Mouse (Mus musculus) midbrain, embryonic 16.5 days (tissue): ENCODE measurements around the gene Camk2d. TPM values are rescaled to one million over a fixed set of nuclear protein-coding genes. Genes with fewer than 3 reads are reported as not detected.

ENCODE experiments used
- ATAC-seq: fragments of 200-750 bp; cut with Nextera tagmentation; 2 replicates; pipeline ENCODE4 v1.8.0; 2017; ENCODE audit warnings: moderate TSS enrichment
- H3K27ac ChIP-seq: fragments of 300-500 bp; sonication (generic); 2 replicates; pipeline ENCODE4 v1.5.1; 2014; ENCODE audit warnings: mild to moderate bottlenecking, low read length, mixed read lengths
- H3K27me3 ChIP-seq: fragments of 300-500 bp; sonication (generic); 2 replicates; pipeline ENCODE4 v1.6.1; 2014; ENCODE audit warnings: low read depth, low read length, mixed read lengths; ENCODE audit not compliant: control insufficient read depth, insufficient read depth
- H3K36me3 ChIP-seq: fragments of 300-500 bp; sonication (generic); 2 replicates; pipeline ENCODE4 v1.6.1; 2014; ENCODE audit warnings: mild to moderate bottlenecking, low read length, moderate library complexity, mixed read lengths; ENCODE audit not compliant: control insufficient read depth, insufficient read depth
- H3K4me1 ChIP-seq: fragments of 300-500 bp; sonication (generic); 2 replicates; pipeline ENCODE4 v1.6.1; 2014; ENCODE audit warnings: mild to moderate bottlenecking, low read length, mixed read lengths; ENCODE audit not compliant: control insufficient read depth, insufficient read depth
- H3K4me2 ChIP-seq: fragments of 300-500 bp; sonication (generic); 2 replicates; pipeline ENCODE4 v1.6.1; 2014; ENCODE audit warnings: mild to moderate bottlenecking, low read length, mixed read lengths
- H3K4me3 ChIP-seq: fragments of 300-500 bp; sonication (generic); 2 replicates; pipeline ENCODE4 v1.5.1; 2014; ENCODE audit warnings: low read depth, mild to moderate bottlenecking, low read length, moderate library complexity, mixed read lengths
- H3K9ac ChIP-seq: fragments of 300-500 bp; sonication (generic); 2 replicates; pipeline ENCODE4 v1.6.1; 2014; ENCODE audit warnings: low read depth, low read length, mixed read lengths
- H3K9me3 ChIP-seq: fragments of 300-500 bp; sonication (generic); replicated peaks from 2 replicates; pipeline ENCODE4 v1.6.1; 2014; ENCODE audit warnings: mild to moderate bottlenecking, low read length, mixed read lengths; ENCODE audit not compliant: control insufficient read depth, poor library complexity, severe bottlenecking
- WGBS: fragments of 180-500 bp; shearing (Covaris S2); extraction: QIAGEN DNeasy Blood & Tissue Kit; methylation state at CpG from one replicate; pipeline ENCODE4 v1.1.7; 2014; 5-methylcytosine and 5-hydroxymethylcytosine counted together
- polyA plus RNA-seq: library from polyadenylated mRNA; unstranded; fragments of >200 nt; fragmentation: Nextera tagmentation; extraction: Ambion mirVana; gene quantifications from 2 replicates; pipeline ENCODE4 v1.2.1, GENCODE M21; 2015

The Camk2d gene
- polyA plus RNA-seq, 1 experiment from 2014 or later: 74.7 TPM

DNA sequence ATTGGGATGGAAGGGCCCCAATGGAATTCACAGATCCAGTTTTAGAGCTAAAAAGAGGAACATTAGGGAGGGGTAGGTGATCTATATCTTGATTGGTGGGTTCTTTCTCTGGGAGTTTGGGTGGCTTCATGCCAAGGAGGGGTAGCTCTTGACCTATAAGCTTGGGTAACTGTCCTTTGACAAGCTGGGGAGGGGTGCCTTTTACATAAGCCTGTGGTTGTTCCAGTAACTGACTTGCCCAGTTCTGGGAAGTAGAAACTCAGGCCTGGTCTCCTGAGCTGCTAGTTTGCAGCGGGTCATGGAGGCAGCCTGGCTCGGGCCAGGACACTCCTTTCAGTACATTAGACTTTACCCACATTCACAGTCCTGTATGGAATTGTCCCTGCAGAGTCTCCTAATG lies 26.4 kb downstream of the Camk2d start:
- Histone ChIP-seq H3K27me3 (no peaks in the 10 kb centered on the region), H3K9me3 (no peaks in the 10 kb centered on the region), H3K27ac (no peak overlapping the region), H3K36me3 (peaks cover 3% of the 10 kb centered on the region; the same call in 1 of the 2 replicates), H3K4me3 (no peak overlapping the region), H3K9ac (no peak overlapping the region), H3K4me2 (no peak overlapping the region), H3K4me1 (no peaks in the 10 kb centered on the region)
- WGBS: 98% methylated on average over 2 of the region's 2 CpGs
- ATAC-seq: no peak

GRCm38 (mm10) chr3:126624994-126625763 lies 29.1 kb downstream of the Camk2d start:
- Histone ChIP-seq H3K4me1 (no peaks in the 10 kb centered on the region), H3K36me3 (no peaks in the 10 kb centered on the region), H3K27me3 (no peaks in the 10 kb centered on the region), H3K4me2 (no peak overlapping the region), H3K9ac (no peak overlapping the region), H3K4me3 (no peak overlapping the region), H3K9me3 (no peaks in the 10 kb centered on the region), H3K27ac (no peak overlapping the region)
- 80% methylated on average over 11 of the region's 11 CpGs for WGBS
- no peak for ATAC-seq

- WGBS: 77% methylated on average over 8 of the region's 8 CpGs
- H3K27ac ChIP-seq: no peak overlapping the region
- no peak overlapping the region for H3K4me3 ChIP-seq
- H3K9me3 ChIP-seq: no peaks in the 10 kb centered on the region
- no peak overlapping the region for H3K9ac ChIP-seq
- H3K36me3 ChIP-seq: no peaks in the 10 kb centered on the region
- H3K4me2 ChIP-seq: no peak overlapping the region
- no peak for ATAC-seq
- H3K4me1 ChIP-seq: no peaks in the 10 kb centered on the region
- H3K27me3 ChIP-seq: no peaks in the 10 kb centered on the region
Observed at GRCm38 (mm10) chr3:126625764-126626040, 29.6 kb downstream of the Camk2d start.

- H3K4me2 ChIP-seq: no peak overlapping the region
- no peak for ATAC-seq
- 96% methylated on average over 4 of the region's 4 CpGs for WGBS
Observed at GRCm38 (mm10) chr3:126627968-126628367, 31.9 kb downstream of the Camk2d start.

GRCm38 (mm10) chr3:126628380-126628779 lies 32.3 kb downstream of the Camk2d start:
- Histone ChIP-seq H3K9me3 (no peaks in the 10 kb centered on the region), H3K4me2 (no peak overlapping the region), H3K4me1 (no peaks in the 10 kb centered on the region), H3K36me3 (no peaks in the 10 kb centered on the region), H3K4me3 (no peak overlapping the region), H3K27ac (no peak overlapping the region), H3K9ac (no peak overlapping the region), H3K27me3 (no peaks in the 10 kb centered on the region)
- no peak for ATAC-seq
- WGBS: 77% methylated on average over 3 of the region's 3 CpGs

More at GRCm38 (mm10) chr3:126627968-126628367, 31.9 kb downstream of the Camk2d start:
- H3K4me1 ChIP-seq: no peaks in the 10 kb centered on the region
- H3K4me3 ChIP-seq: no peak overlapping the region
- H3K36me3 ChIP-seq: no peaks in the 10 kb centered on the region
- no peak overlapping the region for H3K27ac ChIP-seq
- H3K27me3 ChIP-seq: no peaks in the 10 kb centered on the region
- no peaks in the 10 kb centered on the region for H3K9me3 ChIP-seq
- no peak overlapping the region for H3K9ac ChIP-seq

DNA sequence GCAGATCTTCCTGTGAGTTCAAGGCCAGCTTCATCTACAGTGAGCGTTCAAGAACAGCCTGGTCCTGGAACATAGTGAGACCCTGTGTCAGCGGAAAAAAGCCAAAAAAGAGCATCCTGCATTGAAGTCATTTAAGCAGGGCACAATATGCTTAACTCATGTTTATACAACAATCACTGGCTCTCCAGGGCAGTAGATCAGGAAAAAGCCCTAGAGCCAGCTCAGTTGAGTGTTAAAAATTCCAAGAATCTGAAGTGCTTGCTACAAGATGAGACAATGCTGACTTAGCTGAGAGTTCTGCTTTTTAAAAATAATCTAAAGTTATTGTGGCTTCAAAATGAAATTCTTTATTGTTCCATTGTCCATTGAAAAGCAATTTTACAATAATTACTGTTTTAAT lies 32.9 kb downstream of the Camk2d start:
- H3K4me1 ChIP-seq: no peaks in the 10 kb centered on the region
- H3K9me3 ChIP-seq: no peaks in the 10 kb centered on the region
- no peaks in the 10 kb centered on the region for H3K27me3 ChIP-seq
- ATAC-seq: no peak
- no peaks in the 10 kb centered on the region for H3K36me3 ChIP-seq
- H3K4me2 ChIP-seq: no peak overlapping the region
- no peak overlapping the region for H3K27ac ChIP-seq
- H3K4me3 ChIP-seq: no peak overlapping the region
- no peak overlapping the region for H3K9ac ChIP-seq
- WGBS: 84% methylated on average over 2 of the region's 2 CpGs

- H3K4me3 ChIP-seq: no peak overlapping the region
- no peaks in the 10 kb centered on the region for H3K9me3 ChIP-seq
- no peaks in the 10 kb centered on the region for H3K36me3 ChIP-seq
- H3K27ac ChIP-seq: no peak overlapping the region
- no peak for ATAC-seq
- no peak overlapping the region for H3K4me2 ChIP-seq
- no peaks in the 10 kb centered on the region for H3K4me1 ChIP-seq
- no peak overlapping the region for H3K9ac ChIP-seq
- WGBS: 79% methylated on average over 19 of the region's 19 CpGs
- H3K27me3 ChIP-seq: no peaks in the 10 kb centered on the region
Observed at GRCm38 (mm10) chr3:126630111-126630869, 34.2 kb downstream of the Camk2d start.

- Histone ChIP-seq H3K36me3 (no peaks in the 10 kb centered on the region), H3K4me2 (no peak overlapping the region), H3K4me1 (no peaks in the 10 kb centered on the region), H3K9ac (no peak overlapping the region), H3K27ac (no peak overlapping the region), H3K27me3 (no peaks in the 10 kb centered on the region), H3K9me3 (no peaks in the 10 kb centered on the region), H3K4me3 (no peak overlapping the region)
- 76% methylated on average over 8 of the region's 8 CpGs for WGBS
- ATAC-seq: no peak
Observed at GRCm38 (mm10) chr3:126631583-126631982, 35.5 kb downstream of the Camk2d start.

DNA sequence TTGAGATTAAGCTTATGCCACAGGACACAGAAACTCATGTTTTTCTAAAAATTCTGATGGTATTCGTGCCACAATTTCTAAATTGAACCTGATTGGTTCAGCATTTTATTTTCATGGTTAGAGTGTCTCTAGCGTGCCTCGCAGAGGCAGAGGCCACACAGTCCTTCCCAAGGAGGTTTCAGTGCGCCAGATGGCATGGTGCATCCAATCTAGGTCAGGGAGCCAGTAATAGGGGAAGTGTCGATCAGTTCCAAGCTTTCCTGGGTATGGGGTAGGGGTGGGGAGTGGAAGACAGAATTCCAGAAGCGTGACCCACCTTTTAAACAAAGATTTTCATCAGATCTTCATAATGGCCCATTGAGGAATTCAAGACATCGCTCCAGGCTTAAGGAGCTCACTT lies 36.5 kb downstream of the Camk2d start:
- WGBS: 80% methylated on average over 7 of the region's 7 CpGs
- Histone ChIP-seq H3K9me3 (no peaks in the 10 kb centered on the region), H3K4me2 (no peak overlapping the region), H3K4me3 (no peak overlapping the region), H3K36me3 (no peaks in the 10 kb centered on the region), H3K27me3 (no peaks in the 10 kb centered on the region), H3K4me1 (no peaks in the 10 kb centered on the region), H3K9ac (no peak overlapping the region), H3K27ac (no peak overlapping the region)
- ATAC-seq: 0 out of 2 replicates have a peak, but pooled peaks have one; percentile 48
